Mouse (Mus musculus): Measurements from ENCODE around the gene Mamdc4. TPM values are rescaled to one million over a fixed set of nuclear protein-coding genes. Genes with fewer than 3 reads are reported as not detected.
A peak's percentile ranks its signal among the peaks of the same experiment; 100 is the strongest.

Gene Mamdc4
- 2.2 and 4.0 TPM in 2 replicates for polyA plus RNA-seq (2012; rRNA removed)

GRCm38 (mm10) chr2:25574579-25575431, at the start of gene Mamdc4, which contains the start of gene Phpt1:
Gene Mamdc4, minus strand, starts transcription at chr2:25574845.
Gene Phpt1, minus strand, starts transcription at chr2:25575224.
- Histone ChIP-seq H3K4me3 (ENCODE audit: extremely low read depth, insufficient read depth, insufficient read length) (peak within 1 kb of the TSS; percentile 75), H3K27ac (ENCODE audit: insufficient read depth, low read length) (peak within 1 kb of the TSS; percentile 87), H3K27me3 (ENCODE audit: control insufficient read depth, insufficient read depth, low read length) (peaks cover 24% of the 10 kb centered on the region), H3K4me1 (ENCODE audit: control insufficient read depth, insufficient read depth, insufficient read length) (peaks cover 34% of the 10 kb centered on the region), H3K36me3 (ENCODE audit: control insufficient read depth, insufficient read depth, low read length) (no peaks in the 10 kb centered on the region)
- WGBS: under 1% methylated on average over 45 of the region's 45 CpGs
- peak; percentile 94 for DNase-seq (ENCODE audit: low read depth in 1 of 2, low spot score in 2 of 2)
- TF ChIP-seq POLR2A (IDR thresholded peaks at IDR 0.05; ENCODE audit: low read depth, low read length) (peak; percentile 39), CTCF (IDR thresholded peaks at IDR 0.05; ENCODE audit: extremely low read depth, insufficient read depth, insufficient read length, insufficient replicate concordance) (no peak)

GRCm38 (mm10) chr2:25621229-25622200, 46.9 kb upstream of the Mamdc4 start, which contains the start of gene Tmem141:
Gene Tmem141, minus strand, starts transcription at chr2:25622005.
- H3K36me3 ChIP-seq (ENCODE audit: control insufficient read depth, insufficient read depth, low read length): no peaks in the 10 kb centered on the region
- WGBS: 16% methylated on average over 34 of the region's 34 CpGs
- TF ChIP-seq CTCF (IDR thresholded peaks at IDR 0.05; ENCODE audit: extremely low read depth, insufficient read depth, insufficient read length, insufficient replicate concordance) (peak; percentile 69; the same call in 1 of the 2 replicates), POLR2A (IDR thresholded peaks at IDR 0.05; ENCODE audit: low read depth, low read length) (no peak)
- peaks cover 4% of the 10 kb centered on the region; the same call in 1 of the 2 replicates for H3K4me1 ChIP-seq (ENCODE audit: control insufficient read depth, insufficient read depth, insufficient read length)
- H3K27ac ChIP-seq (ENCODE audit: insufficient read depth, low read length): peak within 1 kb of the TSS; percentile 50
- peak within 1 kb of the TSS; percentile 51; the same call in 1 of the 2 replicates for H3K4me3 ChIP-seq (ENCODE audit: extremely low read depth, insufficient read depth, insufficient read length)
- peak; percentile 12 to 63 for DNase-seq (ENCODE audit: low read depth in 1 of 2, low spot score in 2 of 2)
- no peaks in the 10 kb centered on the region for H3K27me3 ChIP-seq (ENCODE audit: control insufficient read depth, insufficient read depth, low read length)

DNA sequence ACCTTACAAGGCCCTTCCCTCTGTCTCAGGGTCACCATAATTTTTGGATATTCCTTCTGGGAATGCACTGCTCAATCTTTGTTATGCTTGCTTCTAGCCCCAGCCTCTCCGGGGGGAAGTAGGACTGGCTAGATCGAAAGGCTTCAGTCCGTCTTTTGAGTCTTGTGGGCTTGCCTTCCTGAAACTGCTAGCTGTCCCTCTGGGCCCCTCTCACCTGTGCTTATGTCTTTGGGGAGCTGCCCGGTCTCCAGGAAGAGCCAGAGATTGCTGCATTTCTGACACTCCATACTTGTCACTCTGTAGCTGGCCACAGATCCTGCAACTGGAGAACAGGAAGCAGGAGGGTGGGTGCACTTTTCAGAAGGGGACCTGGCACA, 46.2 kb upstream of the Mamdc4 start:
- no peak for DNase-seq (ENCODE audit: low read depth in 1 of 2, low spot score in 2 of 2)
- TF ChIP-seq POLR2A (IDR thresholded peaks at IDR 0.05; ENCODE audit: low read depth, low read length): no peak
- no peak overlapping the region for H3K4me3 ChIP-seq (ENCODE audit: extremely low read depth, insufficient read depth, insufficient read length)
- no peaks in the 10 kb centered on the region for H3K36me3 ChIP-seq (ENCODE audit: control insufficient read depth, insufficient read depth, low read length)
- WGBS: 41% methylated on average over 4 of the region's 4 CpGs
- H3K27me3 ChIP-seq (ENCODE audit: control insufficient read depth, insufficient read depth, low read length): 0 out of 2 replicates have a peak, but pooled peaks cover 2% of the 10 kb centered on the region
- peak overlapping the region; percentile 17; the same call in 1 of the 2 replicates for H3K27ac ChIP-seq (ENCODE audit: insufficient read depth, low read length)
- H3K4me1 ChIP-seq (ENCODE audit: control insufficient read depth, insufficient read depth, insufficient read length): peaks cover 4% of the 10 kb centered on the region; the same call in 1 of the 2 replicates

GRCm38 (mm10) chr2:25620386-25620785, 45.7 kb upstream of the Mamdc4 start:
- Histone ChIP-seq H3K36me3 (ENCODE audit: control insufficient read depth, insufficient read depth, low read length) (no peaks in the 10 kb centered on the region), H3K4me1 (ENCODE audit: control insufficient read depth, insufficient read depth, insufficient read length) (peaks cover 4% of the 10 kb centered on the region; the same call in 1 of the 2 replicates), H3K27me3 (ENCODE audit: control insufficient read depth, insufficient read depth, low read length) (0 out of 2 replicates have a peak, but pooled peaks cover 2% of the 10 kb centered on the region), H3K4me3 (ENCODE audit: extremely low read depth, insufficient read depth, insufficient read length) (no peak overlapping the region), H3K27ac (ENCODE audit: insufficient read depth, low read length) (no peak overlapping the region)
- 21% methylated on average over 6 of the region's 6 CpGs for WGBS
- DNase-seq (ENCODE audit: low read depth in 1 of 2, low spot score in 2 of 2): peak in 1 of 2 experiments; percentile 14
- TF ChIP-seq POLR2A (IDR thresholded peaks at IDR 0.05; ENCODE audit: low read depth, low read length) (no peak), CTCF (IDR thresholded peaks at IDR 0.05; ENCODE audit: extremely low read depth, insufficient read depth, insufficient read length, insufficient replicate concordance) (no peak)

GRCm38 (mm10) chr2:25617578-25617977, 42.9 kb upstream of the Mamdc4 start, which contains the start of gene Ccdc183:
Gene Ccdc183, minus strand, starts transcription at chr2:25617678.
- DNase-seq (ENCODE audit: low read depth in 1 of 2, low spot score in 2 of 2): no peak
- H3K4me1 ChIP-seq (ENCODE audit: control insufficient read depth, insufficient read depth, insufficient read length): peaks cover 4% of the 10 kb centered on the region; the same call in 1 of the 2 replicates
- peaks cover 2% of the 10 kb centered on the region; the same call in 1 of the 2 replicates for H3K27me3 ChIP-seq (ENCODE audit: control insufficient read depth, insufficient read depth, low read length)
- WGBS: 91% methylated on average over 3 of the region's 3 CpGs
- no peak within 1 kb of the TSS for H3K27ac ChIP-seq (ENCODE audit: insufficient read depth, low read length)
- H3K36me3 ChIP-seq (ENCODE audit: control insufficient read depth, insufficient read depth, low read length): no peaks in the 10 kb centered on the region
- no peak within 1 kb of the TSS for H3K4me3 ChIP-seq (ENCODE audit: extremely low read depth, insufficient read depth, insufficient read length)
- TF ChIP-seq POLR2A (IDR thresholded peaks at IDR 0.05; ENCODE audit: low read depth, low read length) (no peak), CTCF (IDR thresholded peaks at IDR 0.05; ENCODE audit: extremely low read depth, insufficient read depth, insufficient read length, insufficient replicate concordance) (no peak)

DNA sequence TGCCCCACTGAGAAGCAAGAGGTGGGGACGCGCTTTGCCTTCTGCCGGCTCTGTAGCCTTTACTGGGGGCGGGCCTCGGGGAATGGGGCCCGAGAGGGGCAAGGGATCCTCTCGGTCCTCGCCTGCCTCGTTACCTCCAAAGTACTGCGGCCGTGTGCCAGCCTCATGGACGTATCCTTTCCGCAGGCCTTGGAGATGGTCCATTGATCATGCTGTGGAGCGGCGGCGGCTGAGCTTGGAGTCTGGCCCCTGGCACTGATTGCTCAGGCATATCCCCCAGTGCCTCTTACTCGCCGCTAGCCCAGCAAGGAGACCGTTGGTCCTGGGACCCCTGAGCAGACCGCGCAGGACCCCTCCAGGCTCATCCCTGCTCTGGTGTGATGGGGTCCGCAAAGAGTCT, 41.8 kb upstream of the Mamdc4 start:
- Histone ChIP-seq H3K4me3 (ENCODE audit: extremely low read depth, insufficient read depth, insufficient read length) (no peak overlapping the region), H3K27ac (ENCODE audit: insufficient read depth, low read length) (no peak overlapping the region), H3K36me3 (ENCODE audit: control insufficient read depth, insufficient read depth, low read length) (no peaks in the 10 kb centered on the region), H3K4me1 (ENCODE audit: control insufficient read depth, insufficient read depth, insufficient read length) (no peaks in the 10 kb centered on the region; the same call in 1 of the 2 replicates), H3K27me3 (ENCODE audit: control insufficient read depth, insufficient read depth, low read length) (peaks cover 2% of the 10 kb centered on the region; the same call in 1 of the 2 replicates)
- no peak for DNase-seq (ENCODE audit: low read depth in 1 of 2, low spot score in 2 of 2)
- WGBS: 38% methylated on average over 22 of the region's 22 CpGs
- TF ChIP-seq POLR2A (IDR thresholded peaks at IDR 0.05; ENCODE audit: low read depth, low read length) (no peak), CTCF (IDR thresholded peaks at IDR 0.05; ENCODE audit: extremely low read depth, insufficient read depth, insufficient read length, insufficient replicate concordance) (no peak)
